Mouse (Mus musculus): Measurements from ENCODE around the gene Arhgap19. TPM values are rescaled to one million over a fixed set of nuclear protein-coding genes. Genes with fewer than 3 reads are reported as not detected.

Gene Arhgap19
- polyA plus RNA-seq, 1 experiment from 2014 or later, result 20.8 TPM

GRCm38 (mm10) chr19:41836719-41837118, 34.9 kb upstream of the Arhgap19 start:
- H3K4me1 ChIP-seq (ENCODE audit: control insufficient read depth, insufficient read depth, low read length), result peaks cover 38% of the 10 kb centered on the region
- 43% methylated on average over 3 of the region's 3 CpGs for WGBS (ENCODE audit: insufficient replicate concordance)
- no peak overlapping the region; the same call in 1 of the 2 replicates for H3K4me2 ChIP-seq
- H3K4me3 ChIP-seq (ENCODE audit: low read depth, low read length), result no peak overlapping the region
- no peaks in the 10 kb centered on the region for H3K9me3 ChIP-seq (replicated peaks; ENCODE audit: control insufficient read depth, low read length)
- no peak overlapping the region for H3K27ac ChIP-seq (ENCODE audit: low read depth, low read length)
- H3K27me3 ChIP-seq (ENCODE audit: control insufficient read depth, insufficient read depth, low read length), result 0 out of 2 replicates have a peak, but pooled peaks cover under 1% of the 10 kb centered on the region
- ATAC-seq (replicated peaks; ENCODE audit: insufficient number of reproducible peaks, low FRiP score, low TSS enrichment), result no peak
- no peak overlapping the region for H3K9ac ChIP-seq (ENCODE audit: low read depth, low read length)
- H3K36me3 ChIP-seq (ENCODE audit: control insufficient read depth, insufficient read depth, low read length), result no peaks in the 10 kb centered on the region

- 0% methylated on average over 6 of the region's 6 CpGs for WGBS (ENCODE audit: insufficient replicate concordance)
- Histone ChIP-seq H3K27ac (ENCODE audit: low read depth, low read length) (peak overlapping the region; percentile 59; the same call in 1 of the 2 replicates), H3K4me3 (ENCODE audit: low read depth, low read length) (0 out of 2 replicates have a peak overlapping the region, but pooled peaks have one; percentile 8), H3K4me2 (peak overlapping the region; percentile 54), H3K36me3 (ENCODE audit: control insufficient read depth, insufficient read depth, low read length) (no peaks in the 10 kb centered on the region), H3K9ac (ENCODE audit: low read depth, low read length) (no peak overlapping the region), H3K27me3 (ENCODE audit: control insufficient read depth, insufficient read depth, low read length) (0 out of 2 replicates have a peak, but pooled peaks cover 5% of the 10 kb centered on the region), H3K4me1 (ENCODE audit: control insufficient read depth, insufficient read depth, low read length) (peaks cover 41% of the 10 kb centered on the region), H3K9me3 (replicated peaks; ENCODE audit: control insufficient read depth, low read length) (no peaks in the 10 kb centered on the region)
- ATAC-seq (replicated peaks; ENCODE audit: insufficient number of reproducible peaks, low FRiP score, low TSS enrichment), result peak; percentile 84
Measured at GRCm38 (mm10) chr19:41835816-41836215, 34.0 kb upstream of the Arhgap19 start.

- peak overlapping the region; percentile 54 for H3K4me2 ChIP-seq
- H3K4me1 ChIP-seq (ENCODE audit: control insufficient read depth, insufficient read depth, low read length), result peaks cover 41% of the 10 kb centered on the region
- ATAC-seq (replicated peaks; ENCODE audit: insufficient number of reproducible peaks, low FRiP score, low TSS enrichment), result no peak
- no peaks in the 10 kb centered on the region for H3K9me3 ChIP-seq (replicated peaks; ENCODE audit: control insufficient read depth, low read length)
- 46% methylated on average over 6 of the region's 6 CpGs for WGBS (ENCODE audit: insufficient replicate concordance)
- H3K27me3 ChIP-seq (ENCODE audit: control insufficient read depth, insufficient read depth, low read length), result 0 out of 2 replicates have a peak, but pooled peaks cover 5% of the 10 kb centered on the region
- H3K36me3 ChIP-seq (ENCODE audit: control insufficient read depth, insufficient read depth, low read length), result no peaks in the 10 kb centered on the region
- no peak overlapping the region for H3K4me3 ChIP-seq (ENCODE audit: low read depth, low read length)
- no peak overlapping the region for H3K9ac ChIP-seq (ENCODE audit: low read depth, low read length)
- H3K27ac ChIP-seq (ENCODE audit: low read depth, low read length), result peak overlapping the region; percentile 59; the same call in 1 of the 2 replicates
Measured at GRCm38 (mm10) chr19:41835407-41835806, 33.6 kb upstream of the Arhgap19 start.

- no peak for ATAC-seq (replicated peaks; ENCODE audit: insufficient number of reproducible peaks, low FRiP score, low TSS enrichment)
- Histone ChIP-seq H3K4me1 (ENCODE audit: control insufficient read depth, insufficient read depth, low read length) (peaks cover 34% of the 10 kb centered on the region), H3K9ac (ENCODE audit: low read depth, low read length) (no peak overlapping the region), H3K36me3 (ENCODE audit: control insufficient read depth, insufficient read depth, low read length) (no peaks in the 10 kb centered on the region), H3K9me3 (replicated peaks; ENCODE audit: control insufficient read depth, low read length) (no peaks in the 10 kb centered on the region), H3K4me2 (no peak overlapping the region), H3K27me3 (ENCODE audit: control insufficient read depth, insufficient read depth, low read length) (0 out of 2 replicates have a peak, but pooled peaks cover 5% of the 10 kb centered on the region), H3K4me3 (ENCODE audit: low read depth, low read length) (no peak overlapping the region), H3K27ac (ENCODE audit: low read depth, low read length) (no peak overlapping the region)
- WGBS (ENCODE audit: insufficient replicate concordance), result 76% methylated on average over 13 of the region's 13 CpGs
Measured at GRCm38 (mm10) chr19:41832501-41833201, 30.8 kb upstream of the Arhgap19 start.

GRCm38 (mm10) chr19:41831718-41832391, 30.0 kb upstream of the Arhgap19 start:
- Histone ChIP-seq H3K9me3 (replicated peaks; ENCODE audit: control insufficient read depth, low read length) (no peaks in the 10 kb centered on the region), H3K27ac (ENCODE audit: low read depth, low read length) (no peak overlapping the region), H3K4me3 (ENCODE audit: low read depth, low read length) (peak overlapping the region; percentile 77), H3K9ac (ENCODE audit: low read depth, low read length) (peak overlapping the region; percentile 46; the same call in 1 of the 2 replicates), H3K27me3 (ENCODE audit: control insufficient read depth, insufficient read depth, low read length) (0 out of 2 replicates have a peak, but pooled peaks cover 5% of the 10 kb centered on the region), H3K4me1 (ENCODE audit: control insufficient read depth, insufficient read depth, low read length) (peaks cover 26% of the 10 kb centered on the region), H3K36me3 (ENCODE audit: control insufficient read depth, insufficient read depth, low read length) (no peaks in the 10 kb centered on the region), H3K4me2 (peak overlapping the region; percentile 100)
- ATAC-seq (replicated peaks; ENCODE audit: insufficient number of reproducible peaks, low FRiP score, low TSS enrichment), result no peak
- WGBS (ENCODE audit: insufficient replicate concordance), result 8% methylated on average over 14 of the region's 14 CpGs

- under 1% methylated on average over 19 of the region's 19 CpGs for WGBS (ENCODE audit: insufficient replicate concordance)
- H3K4me3 ChIP-seq (ENCODE audit: low read depth, low read length), result peak overlapping the region; percentile 77
- H3K27me3 ChIP-seq (ENCODE audit: control insufficient read depth, insufficient read depth, low read length), result 0 out of 2 replicates have a peak, but pooled peaks cover 5% of the 10 kb centered on the region
- H3K4me2 ChIP-seq, result peak overlapping the region; percentile 100
- H3K4me1 ChIP-seq (ENCODE audit: control insufficient read depth, insufficient read depth, low read length), result peaks cover 21% of the 10 kb centered on the region
- no peak overlapping the region for H3K27ac ChIP-seq (ENCODE audit: low read depth, low read length)
- ATAC-seq (replicated peaks; ENCODE audit: insufficient number of reproducible peaks, low FRiP score, low TSS enrichment), result no peak
- H3K36me3 ChIP-seq (ENCODE audit: control insufficient read depth, insufficient read depth, low read length), result no peaks in the 10 kb centered on the region
- H3K9me3 ChIP-seq (replicated peaks; ENCODE audit: control insufficient read depth, low read length), result no peaks in the 10 kb centered on the region
- peak overlapping the region; percentile 83 for H3K9ac ChIP-seq (ENCODE audit: low read depth, low read length)
Measured at GRCm38 (mm10) chr19:41831101-41831570, 29.3 kb upstream of the Arhgap19 start.

- H3K27ac ChIP-seq (ENCODE audit: low read depth, low read length), result peak overlapping the region; percentile 88
- H3K36me3 ChIP-seq (ENCODE audit: control insufficient read depth, insufficient read depth, low read length), result no peaks in the 10 kb centered on the region
- H3K9ac ChIP-seq (ENCODE audit: low read depth, low read length), result peak overlapping the region; percentile 83
- H3K4me3 ChIP-seq (ENCODE audit: low read depth, low read length), result peak overlapping the region; percentile 77
- 0 out of 2 replicates have a peak, but pooled peaks cover 5% of the 10 kb centered on the region for H3K27me3 ChIP-seq (ENCODE audit: control insufficient read depth, insufficient read depth, low read length)
- ATAC-seq (replicated peaks; ENCODE audit: insufficient number of reproducible peaks, low FRiP score, low TSS enrichment), result peak; percentile 53
- peaks cover 14% of the 10 kb centered on the region for H3K4me1 ChIP-seq (ENCODE audit: control insufficient read depth, insufficient read depth, low read length)
- under 1% methylated on average over 96 of the region's 112 CpGs for WGBS (ENCODE audit: insufficient replicate concordance)
- H3K9me3 ChIP-seq (replicated peaks; ENCODE audit: control insufficient read depth, low read length), result no peaks in the 10 kb centered on the region
- H3K4me2 ChIP-seq, result peak overlapping the region; percentile 100
Measured at GRCm38 (mm10) chr19:41830106-41831031, 28.5 kb upstream of the Arhgap19 start.

Data from heart, embryonic 11.5 days (tissue).